Mouse (Mus musculus): Measurements from ENCODE around the gene Rufy3.

DNA sequence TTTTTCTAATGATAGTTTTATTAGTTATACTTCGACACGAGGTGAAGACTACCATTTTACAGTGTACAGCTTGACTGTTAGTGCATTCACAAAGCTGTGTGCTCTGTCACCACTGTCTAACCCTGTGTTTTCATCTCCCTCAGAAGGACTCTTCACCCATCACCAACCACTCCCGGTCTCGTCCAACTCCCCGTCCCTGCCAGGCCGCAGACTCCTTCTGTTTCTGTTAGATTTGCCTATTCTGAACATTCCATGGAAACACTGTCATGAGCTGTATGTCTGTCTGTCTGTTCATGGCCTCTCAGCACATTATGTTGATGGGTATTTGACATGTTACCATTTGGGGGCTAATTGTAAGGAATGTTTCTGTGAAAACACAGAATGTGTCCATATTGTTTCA is 34.1 kb downstream of the Rufy3 start:
- TF ChIP-seq CTCF (IDR thresholded peaks at IDR 0.05; ENCODE audit: extremely low read depth, insufficient read length, insufficient replicate concordance, low read depth, low read length) (no peak), POLR2A (IDR thresholded peaks at IDR 0.05; ENCODE audit: low read depth, low read length) (no peak)
